Comparison of ENCODE assay signal across 25 mouse cellular contexts in the genomic region with DNA sequence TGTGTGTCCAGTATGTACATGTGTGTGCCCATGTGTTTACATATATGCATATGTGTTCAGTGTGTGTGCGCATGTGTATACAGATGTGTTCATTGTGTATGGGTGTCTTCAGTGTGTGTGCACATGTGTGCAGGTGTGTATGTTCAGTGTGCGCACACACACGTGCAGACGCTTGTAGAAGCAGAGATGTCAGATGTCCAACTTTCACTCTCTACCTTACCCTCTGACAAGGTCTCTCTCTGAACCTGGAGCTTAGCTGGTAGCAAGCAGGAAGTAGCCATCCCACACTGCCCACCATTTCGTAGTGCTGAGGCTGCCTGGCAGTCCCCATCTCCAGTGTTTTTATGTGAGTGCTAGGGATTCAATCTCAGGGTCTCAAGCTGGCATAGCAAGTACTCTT.
"Had no signal": no experiment of that assay in that cellular context is flagged by ENCODE, and none has a peak within 500 bp of the region (broad histone marks: within the 10 kb centered on the region; RNA-seq: fewer than 3 reads in every experiment).

No protein-coding gene starts in this region.

- H3K4me3 ChIP-seq: heart, adult 2 months; hindbrain, embryonic 15.5 days; kidney, embryonic 15.5 days; liver, embryonic 13.5 days had no signal

- H3K27ac ChIP-seq: hindbrain, embryonic 13.5 days; hindbrain, embryonic 15.5 days; hindbrain, postnatal 0 days; kidney, embryonic 15.5 days; kidney, postnatal 0 days; limb, embryonic 13.5 days; limb, embryonic 15.5 days had no signal

- H3K9me3 ChIP-seq: heart, embryonic 13.5 days; hindbrain, embryonic 13.5 days; hindbrain, embryonic 15.5 days; kidney, embryonic 15.5 days; limb, embryonic 13.5 days; limb, embryonic 15.5 days; liver, embryonic 13.5 days; liver, embryonic 15.5 days had no signal

- H3K36me3 ChIP-seq: heart, embryonic 13.5 days; hindbrain, embryonic 13.5 days; hindbrain, embryonic 15.5 days; kidney, embryonic 15.5 days; limb, embryonic 13.5 days; limb, embryonic 15.5 days; liver, embryonic 13.5 days; liver, embryonic 15.5 days had no signal

- DNase-seq: forebrain, postnatal 0 days; gastrocnemius, postnatal 14 days; gastrocnemius, postnatal 36 days; heart, adult 2 months; heart, postnatal 10 days; heart, postnatal 36 days; kidney, adult 11 months; kidney, adult 2 months; kidney, adult 9 months; kidney, postnatal 14 days; kidney, postnatal 36 days; layer of hippocampus, adult 9-11 months; layer of hippocampus, postnatal 36 days; left cerebral cortex, postnatal 4 days; liver, embryonic 13.5 days had no signal

- ATAC-seq: forebrain, postnatal 0 days; hindbrain, postnatal 0 days; intestine, embryonic 16.5 days had no signal

- H3K9ac ChIP-seq: forebrain, postnatal 0 days; hindbrain, embryonic 13.5 days; hindbrain, embryonic 15.5 days; kidney, embryonic 15.5 days; liver, embryonic 15.5 days had no signal

- H3K4me2 ChIP-seq: kidney, embryonic 15.5 days had no signal
